Mouse (Mus musculus) forebrain, embryonic 10.5 days (tissue): ENCODE data around the gene Dscam. TPM values are rescaled to one million over a fixed set of nuclear protein-coding genes. Genes with fewer than 3 reads are reported as not detected.

Source experiments
- DNase-seq: peaks from one replicate; pipeline ENCODE4 v3.0.0-alpha.2; 2017; ENCODE audit warnings: low spot score; ENCODE audit errors: extremely low spot score
- H3K27ac ChIP-seq: fragments of 300-500 bp; sonication (generic); 2 replicates; pipeline ENCODE4 v1.5.1; 2016; ENCODE audit warnings: mild to moderate bottlenecking
- H3K27me3 ChIP-seq: fragments of 300-500 bp; sonication (generic); 2 replicates; pipeline ENCODE4 v1.6.1; 2016; ENCODE audit warnings: mild to moderate bottlenecking; ENCODE audit not compliant: poor library complexity, severe bottlenecking
- H3K36me3 ChIP-seq: fragments of 300-500 bp; sonication (generic); replicated peaks from 2 replicates; pipeline ENCODE4 v1.6.1; 2016; ENCODE audit warnings: mild to moderate bottlenecking, moderate library complexity
- H3K4me1 ChIP-seq: fragments of 300-500 bp; sonication (generic); 2 replicates; pipeline ENCODE4 v1.6.1; 2016
- H3K4me3 ChIP-seq: fragments of 300-500 bp; sonication (generic); 2 replicates; pipeline ENCODE4 v1.5.1; 2016; ENCODE audit warnings: mild to moderate bottlenecking, moderate library complexity
- H3K9me3 ChIP-seq: fragments of 300-500 bp; sonication (generic); 2 replicates; pipeline ENCODE4 v1.6.1; 2016; ENCODE audit warnings: mild to moderate bottlenecking, moderate library complexity
- WGBS: fragments of 180-500 bp; shearing (Covaris S2); methylation state at CpG from one replicate; pipeline ENCODE4 v1.1.7; 2016; 5-methylcytosine and 5-hydroxymethylcytosine counted together
- polyA plus RNA-seq: library from polyadenylated mRNA; unstranded; fragments of >200 nt; fragmentation: Nextera tagmentation; extraction: Ambion mirVana; gene quantifications from 2 replicates; pipeline ENCODE4 v1.2.1, GENCODE M21; 2016

The Dscam gene
- polyA plus RNA-seq, 1 experiment from 2014 or later: 0.21 TPM

DNA sequence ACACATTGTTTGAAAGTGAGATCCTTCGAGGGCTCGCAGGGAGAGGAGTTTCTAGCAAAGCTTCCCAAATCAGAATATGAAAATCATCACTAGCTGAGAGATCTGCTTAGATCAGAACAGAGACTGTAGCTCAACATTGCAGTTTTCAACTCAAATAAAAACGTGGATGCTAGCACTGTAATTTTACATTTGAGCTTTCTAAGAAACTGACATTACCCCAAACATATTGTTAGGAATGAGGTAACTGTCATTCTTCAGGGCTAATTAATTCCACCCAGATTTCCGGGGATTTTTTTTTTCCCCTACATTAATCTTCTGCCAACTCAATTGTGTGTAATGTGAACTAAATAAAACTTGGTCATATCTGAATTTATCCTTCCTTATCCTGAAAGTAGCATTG, 110.3 kb downstream of the Dscam start:
- Histone ChIP-seq H3K36me3 (no peaks in the 10 kb centered on the region), H3K4me3 (no peak overlapping the region), H3K4me1 (peaks cover 3% of the 10 kb centered on the region; the same call in 1 of the 2 replicates), H3K27ac (no peak overlapping the region), H3K9me3 (no peaks in the 10 kb centered on the region), H3K27me3 (no peaks in the 10 kb centered on the region)
- WGBS: 88% methylated on average over 4 of the region's 4 CpGs
- DNase-seq: no peak

GRCm38 (mm10) chr16:97035271-97035670, 135.3 kb downstream of the Dscam start:
- WGBS: 93% methylated on average over 4 of the region's 4 CpGs
- Histone ChIP-seq H3K27ac (no peak overlapping the region), H3K9me3 (no peaks in the 10 kb centered on the region), H3K4me1 (no peaks in the 10 kb centered on the region), H3K27me3 (no peaks in the 10 kb centered on the region), H3K36me3 (no peaks in the 10 kb centered on the region), H3K4me3 (no peak overlapping the region)
- no peak for DNase-seq

GRCm38 (mm10) chr16:97033540-97034058, 137.0 kb downstream of the Dscam start:
- no peaks in the 10 kb centered on the region for H3K4me1 ChIP-seq
- H3K36me3 ChIP-seq: no peaks in the 10 kb centered on the region
- H3K27ac ChIP-seq: no peak overlapping the region
- no peak for DNase-seq
- 95% methylated on average over 3 of the region's 3 CpGs for WGBS
- no peaks in the 10 kb centered on the region for H3K27me3 ChIP-seq
- no peak overlapping the region for H3K4me3 ChIP-seq
- no peaks in the 10 kb centered on the region for H3K9me3 ChIP-seq

DNA sequence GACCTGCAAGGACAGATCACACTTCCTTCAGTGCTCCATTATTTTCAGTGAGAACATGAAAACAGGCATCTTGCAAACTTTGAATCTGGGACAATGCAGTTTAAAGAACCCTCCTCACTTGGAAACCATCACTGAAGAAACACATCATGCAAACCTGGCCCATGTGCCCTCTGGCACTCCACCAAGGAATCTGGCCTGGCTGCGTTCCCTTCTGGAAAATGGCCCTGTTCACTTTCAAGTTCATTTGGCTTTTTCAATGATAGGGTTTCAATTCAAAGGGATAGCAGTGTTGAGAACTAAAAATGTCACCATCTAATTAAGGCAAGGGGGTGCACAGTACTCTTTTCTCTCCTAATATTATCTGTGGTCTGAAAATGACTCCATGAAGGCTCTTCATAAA, 142.9 kb downstream of the Dscam start:
- Histone ChIP-seq H3K9me3 (no peaks in the 10 kb centered on the region), H3K27me3 (no peaks in the 10 kb centered on the region), H3K36me3 (no peaks in the 10 kb centered on the region), H3K4me3 (no peak overlapping the region), H3K4me1 (no peaks in the 10 kb centered on the region), H3K27ac (no peak overlapping the region)
- WGBS: 94% methylated on average over 1 of the region's 1 CpGs
- no peak for DNase-seq

- DNase-seq: no peak
Measured at GRCm38 (mm10) chr16:97026803-97027202, 143.7 kb downstream of the Dscam start.

GRCm38 (mm10) chr16:97024406-97024805, 146.1 kb downstream of the Dscam start:
- Histone ChIP-seq H3K9me3 (no peaks in the 10 kb centered on the region), H3K4me3 (no peak overlapping the region), H3K36me3 (no peaks in the 10 kb centered on the region), H3K27ac (no peak overlapping the region), H3K4me1 (no peaks in the 10 kb centered on the region), H3K27me3 (no peaks in the 10 kb centered on the region)
- 87% methylated on average over 4 of the region's 4 CpGs for WGBS
- no peak for DNase-seq

More at GRCm38 (mm10) chr16:97026803-97027202, 143.7 kb downstream of the Dscam start:
- no peaks in the 10 kb centered on the region for H3K36me3 ChIP-seq
- H3K27ac ChIP-seq: no peak overlapping the region
- WGBS: 90% methylated on average over 5 of the region's 5 CpGs
- H3K4me1 ChIP-seq: no peaks in the 10 kb centered on the region
- H3K9me3 ChIP-seq: no peaks in the 10 kb centered on the region
- no peaks in the 10 kb centered on the region for H3K27me3 ChIP-seq
- H3K4me3 ChIP-seq: no peak overlapping the region

- H3K4me3 ChIP-seq: no peak overlapping the region
- 0 out of 2 replicates have a peak, but pooled peaks cover 6% of the 10 kb centered on the region for H3K4me1 ChIP-seq
- 88% methylated on average over 6 of the region's 6 CpGs for whole genome bisulfite sequencing
- H3K27me3 ChIP-seq: no peaks in the 10 kb centered on the region
- no peak overlapping the region for H3K27ac ChIP-seq
- H3K9me3 ChIP-seq: no peaks in the 10 kb centered on the region
- no peaks in the 10 kb centered on the region for H3K36me3 ChIP-seq
- no peak for DNase-seq
Measured at GRCm38 (mm10) chr16:97021496-97021895, 149.1 kb downstream of the Dscam start.

DNA sequence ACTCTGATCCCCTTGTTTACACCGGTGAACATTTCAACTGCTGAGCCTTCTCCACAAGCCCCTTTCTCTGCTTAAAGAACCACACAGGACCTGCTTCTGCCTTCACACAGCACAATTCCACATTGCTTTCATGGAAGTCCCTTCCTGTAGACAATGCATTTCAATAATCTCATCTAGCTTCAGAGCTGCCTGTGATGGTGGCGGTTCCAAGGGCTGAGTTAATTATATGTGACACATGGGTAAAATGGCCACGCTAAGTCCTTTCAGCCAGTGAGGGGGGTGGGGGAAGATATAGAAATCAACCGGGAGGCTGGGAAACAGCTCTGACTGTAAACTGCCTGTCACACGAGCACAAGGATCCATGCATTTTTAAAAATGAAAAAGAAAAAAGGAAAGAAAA, 152.2 kb downstream of the Dscam start:
- H3K9me3 ChIP-seq: no peaks in the 10 kb centered on the region
- H3K27me3 ChIP-seq: no peaks in the 10 kb centered on the region
- H3K4me3 ChIP-seq: no peak overlapping the region
- H3K36me3 ChIP-seq: no peaks in the 10 kb centered on the region
- 0 out of 2 replicates have a peak overlapping the region, but pooled peaks have one; percentile 3 for H3K27ac ChIP-seq
- H3K4me1 ChIP-seq: 0 out of 2 replicates have a peak, but pooled peaks cover 6% of the 10 kb centered on the region
- no peak for DNase-seq
- 81% methylated on average over 5 of the region's 5 CpGs for WGBS

DNA sequence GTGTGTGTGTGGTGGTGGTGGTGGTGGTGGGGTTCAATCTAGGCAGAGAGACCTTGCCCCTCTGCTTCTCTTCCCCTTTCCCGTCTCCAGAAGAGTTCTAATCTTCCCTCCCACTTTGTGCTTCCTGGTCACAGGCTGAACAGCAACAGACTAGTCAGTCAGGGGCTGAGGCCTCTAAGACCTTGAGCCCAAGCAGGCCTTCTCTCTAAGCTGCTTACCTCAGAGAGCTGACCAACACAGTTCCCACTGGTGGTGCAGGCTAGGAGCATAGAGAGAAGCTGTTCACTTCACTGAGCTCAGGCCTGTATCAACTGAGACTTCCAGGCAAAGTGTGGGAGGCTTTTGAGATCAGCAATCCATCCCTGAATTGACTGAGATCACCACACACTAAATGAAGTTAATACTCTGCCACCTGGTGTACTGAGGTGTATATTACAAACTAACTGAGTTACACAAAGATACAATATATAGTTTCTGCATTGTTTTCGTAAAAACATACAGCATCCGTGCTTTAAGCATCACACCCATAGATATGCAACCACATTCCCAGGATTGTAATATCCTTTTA, 153.3 kb downstream of the Dscam start:
- no peak for DNase-seq
- Histone ChIP-seq H3K27me3 (no peaks in the 10 kb centered on the region), H3K4me1 (0 out of 2 replicates have a peak, but pooled peaks cover 6% of the 10 kb centered on the region), H3K9me3 (no peaks in the 10 kb centered on the region), H3K36me3 (no peaks in the 10 kb centered on the region), H3K27ac (no peak overlapping the region), H3K4me3 (no peak overlapping the region)
- WGBS: 75% methylated on average over 3 of the region's 3 CpGs

- H3K27me3 ChIP-seq: no peaks in the 10 kb centered on the region
- no peaks in the 10 kb centered on the region for H3K9me3 ChIP-seq
- 94% methylated on average over 2 of the region's 2 CpGs for WGBS
- no peaks in the 10 kb centered on the region for H3K36me3 ChIP-seq
- no peak overlapping the region for H3K27ac ChIP-seq
- no peak overlapping the region for H3K4me3 ChIP-seq
- no peak for DNase-seq
- 0 out of 2 replicates have a peak, but pooled peaks cover 6% of the 10 kb centered on the region for H3K4me1 ChIP-seq
Measured at GRCm38 (mm10) chr16:97016244-97016850, 154.2 kb downstream of the Dscam start.

DNA sequence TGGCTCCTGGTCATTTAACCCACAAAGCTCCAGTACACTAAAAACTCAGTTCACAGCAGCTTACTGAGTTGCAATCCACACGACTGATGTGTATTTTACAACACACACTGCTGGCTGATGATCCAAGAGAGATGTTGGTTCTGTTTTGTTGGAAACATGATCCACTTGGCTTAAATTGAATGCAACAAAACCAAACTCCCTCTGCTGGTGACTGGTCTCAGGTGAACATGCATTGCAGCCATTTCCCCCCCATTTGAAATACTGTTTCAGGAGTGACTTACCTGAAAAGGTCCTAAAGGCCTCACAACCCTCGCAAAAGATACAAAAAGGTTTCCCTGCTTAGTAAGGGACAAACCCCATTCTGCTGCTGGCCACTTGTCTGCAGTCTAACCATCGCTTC, 156.2 kb downstream of the Dscam start:
- H3K9me3 ChIP-seq: no peaks in the 10 kb centered on the region
- H3K4me1 ChIP-seq: peaks cover 12% of the 10 kb centered on the region; the same call in 1 of the 2 replicates
- no peak for DNase-seq
- no peaks in the 10 kb centered on the region for H3K36me3 ChIP-seq
- H3K4me3 ChIP-seq: no peak overlapping the region
- WGBS: 82% methylated on average over 3 of the region's 3 CpGs
- H3K27me3 ChIP-seq: no peaks in the 10 kb centered on the region
- no peak overlapping the region for H3K27ac ChIP-seq

DNA sequence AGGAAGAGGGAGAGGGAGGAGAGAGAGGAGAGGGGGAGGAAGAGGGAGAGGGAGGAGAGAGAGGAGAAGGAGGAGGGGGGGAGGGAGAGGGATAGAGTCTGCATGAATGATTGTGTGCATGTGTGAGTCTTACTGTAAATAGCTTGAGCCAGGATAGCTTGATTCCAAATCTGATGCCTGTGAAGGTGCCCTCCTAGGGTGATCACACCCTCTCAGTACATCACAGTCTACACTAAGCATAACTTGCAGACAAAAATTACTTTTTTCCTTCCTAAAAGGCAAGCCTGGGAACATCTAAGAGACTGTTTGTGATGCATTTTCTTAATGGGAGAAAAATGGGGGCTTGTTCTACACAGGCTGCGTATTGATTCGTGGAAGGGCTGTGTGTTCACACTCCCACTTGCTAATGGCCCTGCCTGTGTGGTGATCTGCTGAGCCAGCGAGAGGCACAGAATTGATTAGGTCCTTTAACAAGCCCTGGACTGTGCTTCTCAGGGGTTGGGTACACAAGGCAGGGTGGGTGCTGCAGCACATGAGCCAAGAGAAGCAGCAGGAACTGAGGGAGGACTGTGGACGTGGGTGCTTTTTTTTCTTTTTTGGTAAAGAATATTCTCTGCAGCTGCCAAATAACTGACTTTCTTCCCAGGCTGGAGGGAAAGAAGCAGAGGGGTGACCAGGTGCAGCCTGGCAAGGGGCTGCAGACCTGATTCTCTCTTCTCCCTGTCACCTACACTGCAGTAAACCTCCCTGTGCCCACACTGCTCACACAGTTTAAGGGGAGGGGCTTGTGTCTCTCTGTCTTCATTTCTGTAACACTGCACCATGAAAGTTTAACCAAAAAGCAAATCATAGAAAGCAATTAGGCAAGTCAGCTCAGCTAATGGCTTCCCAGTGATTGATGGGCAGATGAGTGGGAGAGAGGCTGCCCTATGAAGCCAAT, 161.2 kb downstream of the Dscam start:
- 76% methylated on average over 4 of the region's 4 CpGs for WGBS
- Histone ChIP-seq H3K4me3 (no peak overlapping the region), H3K27ac (no peak overlapping the region), H3K4me1 (peaks cover 26% of the 10 kb centered on the region), H3K36me3 (no peaks in the 10 kb centered on the region), H3K9me3 (no peaks in the 10 kb centered on the region), H3K27me3 (no peaks in the 10 kb centered on the region)
- DNase-seq: no peak
